Mouse (Mus musculus) testis, adult 2 months (tissue): ENCODE data around the gene Map3k1. TPM values are rescaled to one million over a fixed set of nuclear protein-coding genes. Genes with fewer than 3 reads are reported as not detected.

ENCODE experiments used
- H3K27ac ChIP-seq: fragments of 200-500 bp; 2 replicates; pipeline ENCODE4 v1.5.1; 2012; ENCODE audit warnings: low read depth, low read length; ENCODE audit not compliant: control insufficient read depth, insufficient read depth
- H3K27me3 ChIP-seq: fragments of 200-500 bp; 2 replicates; pipeline ENCODE4 v1.6.1; 2012; ENCODE audit warnings: mild to moderate bottlenecking, low read length, moderate library complexity; ENCODE audit not compliant: control insufficient read depth, insufficient read depth
- H3K36me3 ChIP-seq: fragments of 200-500 bp; 2 replicates; pipeline ENCODE4 v1.6.1; 2012; ENCODE audit warnings: mild to moderate bottlenecking, low read length; ENCODE audit not compliant: control insufficient read depth, insufficient read depth
- H3K4me1 ChIP-seq: fragments of 200-500 bp; 2 replicates; pipeline ENCODE4 v1.6.1; 2012; ENCODE audit warnings: low read length; ENCODE audit not compliant: control insufficient read depth, insufficient read depth
- H3K4me3 ChIP-seq: fragments of 200-500 bp; 2 replicates; pipeline ENCODE4 v1.5.1; 2012; ENCODE audit warnings: low read depth, mild to moderate bottlenecking, low read length, moderate library complexity, mixed read lengths; ENCODE audit not compliant: control insufficient read depth
- CTCF ChIP-seq: fragments of 200-500 bp; IDR thresholded peaks from 2 replicates; pipeline ENCODE4 v1.5.1; 2012; ENCODE audit warnings: low read depth, mild to moderate bottlenecking, inconsistent platforms, low read length, moderate library complexity; ENCODE audit not compliant: control insufficient read depth, insufficient read depth, insufficient replicate concordance
- POLR2A ChIP-seq: fragments of 200-500 bp; IDR thresholded peaks from 2 replicates; pipeline ENCODE4 v1.6.1; 2012; ENCODE audit warnings: low read depth, mild to moderate bottlenecking, inconsistent platforms, low read length, moderate library complexity; ENCODE audit not compliant: control insufficient read depth
- polyA plus RNA-seq: library from polyadenylated mRNA; depleted of rRNA; stranded (reverse); fragments of >200 nt; gene quantifications from 2 replicates; pipeline ENCODE4 v1.2.3, GENCODE M21; 2012

The Map3k1 gene
- polyA plus RNA-seq, 1 experiment = 4.1 TPM

DNA sequence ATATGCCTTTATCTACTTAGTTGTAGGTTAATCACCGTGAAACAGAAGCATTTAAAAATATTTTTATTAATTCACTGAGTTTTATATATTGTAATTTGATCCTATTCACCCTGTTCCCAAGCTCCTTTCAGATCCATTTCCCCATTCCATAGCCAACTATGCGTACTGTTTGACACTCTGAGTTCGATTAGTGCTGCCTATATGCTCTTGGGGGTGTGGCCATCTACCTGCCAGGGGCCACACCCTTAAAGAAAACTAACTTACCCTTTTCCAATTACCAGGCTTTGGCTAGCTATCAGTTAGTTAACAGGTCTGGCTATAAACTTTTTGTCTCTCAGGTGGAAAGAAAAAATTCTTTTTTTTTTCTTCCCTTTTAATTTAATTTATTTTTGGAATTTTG is 35.5 kb upstream of the Map3k1 start:
- no peak overlapping the region for H3K4me3 ChIP-seq
- no peaks in the 10 kb centered on the region for H3K36me3 ChIP-seq
- H3K27ac ChIP-seq = no peak overlapping the region
- no peaks in the 10 kb centered on the region for H3K27me3 ChIP-seq
- H3K4me1 ChIP-seq = peaks cover 8% of the 10 kb centered on the region
- TF ChIP-seq CTCF (no peak), POLR2A (no peak)

GRCm38 (mm10) chr13:111835787-111836186 is 27.0 kb upstream of the Map3k1 start:
- no peak overlapping the region for H3K4me3 ChIP-seq
- H3K27me3 ChIP-seq = no peaks in the 10 kb centered on the region
- TF ChIP-seq CTCF (no peak), POLR2A (no peak)
- H3K36me3 ChIP-seq = no peaks in the 10 kb centered on the region
- no peaks in the 10 kb centered on the region for H3K4me1 ChIP-seq
- no peak overlapping the region for H3K27ac ChIP-seq

GRCm38 (mm10) chr13:111834613-111835012 is 25.8 kb upstream of the Map3k1 start:
- Histone ChIP-seq H3K27me3 (no peaks in the 10 kb centered on the region), H3K4me1 (no peaks in the 10 kb centered on the region)
- no peak for TF ChIP-seq CTCF
- no peak for TF ChIP-seq POLR2A

GRCm38 (mm10) chr13:111829473-111829872 is 20.7 kb upstream of the Map3k1 start:
- no peaks in the 10 kb centered on the region for H3K27me3 ChIP-seq
- no peak overlapping the region for H3K27ac ChIP-seq
- no peaks in the 10 kb centered on the region for H3K4me1 ChIP-seq
- no peak overlapping the region for H3K4me3 ChIP-seq
- no peaks in the 10 kb centered on the region for H3K36me3 ChIP-seq
- TF ChIP-seq CTCF (no peak), POLR2A (no peak)

More at GRCm38 (mm10) chr13:111834613-111835012, 25.8 kb upstream of the Map3k1 start:
- Histone ChIP-seq H3K36me3 (no peaks in the 10 kb centered on the region), H3K27ac (no peak overlapping the region), H3K4me3 (no peak overlapping the region)

GRCm38 (mm10) chr13:111827481-111827880 is 18.7 kb upstream of the Map3k1 start:
- no peak for TF ChIP-seq POLR2A
- TF ChIP-seq CTCF = no peak
- no peaks in the 10 kb centered on the region for H3K36me3 ChIP-seq
- no peak overlapping the region for H3K27ac ChIP-seq
- no peaks in the 10 kb centered on the region for H3K27me3 ChIP-seq
- no peaks in the 10 kb centered on the region for H3K4me1 ChIP-seq
- no peak overlapping the region for H3K4me3 ChIP-seq

GRCm38 (mm10) chr13:111824178-111824577 is 15.4 kb upstream of the Map3k1 start:
- Histone ChIP-seq H3K36me3 (no peaks in the 10 kb centered on the region), H3K4me1 (no peaks in the 10 kb centered on the region), H3K4me3 (no peak overlapping the region), H3K27me3 (no peaks in the 10 kb centered on the region), H3K27ac (no peak overlapping the region)
- no peak for TF ChIP-seq POLR2A
- TF ChIP-seq CTCF = no peak

GRCm38 (mm10) chr13:111821727-111822375 is 13.1 kb upstream of the Map3k1 start:
- Histone ChIP-seq H3K27me3 (no peaks in the 10 kb centered on the region), H3K27ac (no peak overlapping the region), H3K4me1 (no peaks in the 10 kb centered on the region), H3K4me3 (no peak overlapping the region), H3K36me3 (no peaks in the 10 kb centered on the region)
- TF ChIP-seq POLR2A = no peak
- no peak for TF ChIP-seq CTCF
